Mouse (Mus musculus) embryonic fibroblast, embryonic 13.5 days (primary cell): ENCODE measurements around the gene Scamp5.

Experiments used
- CTCF ChIP-seq: IDR thresholded peaks from 2 replicates; pipeline ENCODE4 v1.5.1; 2011; ENCODE audit warnings: mild to moderate bottlenecking, control low read depth, low read length, moderate library complexity, borderline replicate concordance; ENCODE audit not compliant: insufficient read depth
- POLR2A ChIP-seq: IDR thresholded peaks from 2 replicates; pipeline ENCODE4 v1.6.1; 2011; ENCODE audit warnings: low read depth, mild to moderate bottlenecking, control low read depth, low read length, moderate library complexity

DNA sequence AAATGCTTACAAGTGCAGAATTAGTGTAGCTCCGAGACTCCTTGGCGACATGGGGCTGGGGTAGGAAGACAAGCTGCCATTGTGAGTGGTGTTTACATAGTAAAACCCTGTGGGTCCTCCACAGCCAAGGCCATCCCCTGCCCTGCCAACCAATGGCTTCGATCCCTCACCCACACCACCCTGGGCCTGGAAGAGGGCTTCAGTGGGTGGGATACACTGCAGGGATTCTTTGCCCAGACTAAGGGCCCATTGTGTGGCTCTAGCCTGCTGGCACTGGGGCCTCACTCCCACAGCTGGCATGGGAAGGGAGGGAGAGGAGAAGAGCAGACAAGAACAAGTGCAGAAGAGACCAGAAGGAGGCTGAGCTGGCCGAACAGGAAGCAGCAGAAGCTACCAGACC, 1.1 kb upstream of the Scamp5 start:
- TF ChIP-seq CTCF (no peak), POLR2A (no peak)
